26 mouse cellular contexts compared by ENCODE assay signal in genomic region chr2:41005966-41006365, GRCm38 (mm10).
"Had no signal": no experiment of that assay in that cellular context is flagged by ENCODE, and none has a peak within 500 bp of the region (broad histone marks: within the 10 kb centered on the region; RNA-seq: fewer than 3 reads in every experiment).

No protein-coding gene starts in this region.

- DNase-seq: gastrocnemius, postnatal 14 days; gastrocnemius, postnatal 36 days; heart, adult 11 months; heart, adult 2 months; heart, postnatal 10 days; heart, postnatal 4 days; kidney, adult 11 months; kidney, adult 2 months; kidney, adult 9 months; kidney, postnatal 14 days; kidney, postnatal 36 days; layer of hippocampus, postnatal 36 days; left cerebral cortex, postnatal 4 days had no signal

- H3K27me3 ChIP-seq: heart, embryonic 12.5 days; hindbrain, embryonic 12.5 days; kidney, embryonic 15.5 days; limb, embryonic 13.5 days; limb, embryonic 15.5 days; liver, embryonic 12.5 days had no signal

- H3K4me1 ChIP-seq: heart, embryonic 10.5 days; heart, embryonic 12.5 days; hindbrain, embryonic 10.5 days; hindbrain, embryonic 12.5 days; kidney, embryonic 15.5 days; limb, embryonic 13.5 days; limb, embryonic 15.5 days; liver, embryonic 12.5 days had no signal

- H3K9me3 ChIP-seq: heart, embryonic 10.5 days; heart, embryonic 12.5 days; hindbrain, embryonic 10.5 days; hindbrain, embryonic 12.5 days; kidney, embryonic 15.5 days; limb, embryonic 13.5 days; limb, embryonic 15.5 days; liver, embryonic 12.5 days had no signal

- H3K9ac ChIP-seq: heart, embryonic 12.5 days; hindbrain, embryonic 12.5 days; hindbrain, embryonic 14.5 days; kidney, embryonic 15.5 days; limb, embryonic 13.5 days; limb, embryonic 15.5 days; liver, embryonic 12.5 days; liver, embryonic 14.5 days had no signal

- H3K27ac ChIP-seq: heart, adult 2 months; heart, embryonic 10.5 days; hindbrain, embryonic 10.5 days; hindbrain, embryonic 12.5 days; hindbrain, embryonic 14.5 days; kidney, embryonic 15.5 days; kidney, postnatal 0 days; limb, embryonic 13.5 days; limb, embryonic 15.5 days; liver, embryonic 12.5 days; liver, embryonic 14.5 days had no signal

- H3K4me2 ChIP-seq: heart, embryonic 12.5 days; hindbrain, embryonic 12.5 days; hindbrain, embryonic 14.5 days; kidney, embryonic 15.5 days; limb, embryonic 13.5 days; limb, embryonic 15.5 days; liver, embryonic 12.5 days had no signal

- H3K4me3 ChIP-seq: heart, adult 2 months; heart, embryonic 10.5 days; heart, embryonic 12.5 days; hindbrain, embryonic 10.5 days; hindbrain, embryonic 12.5 days; kidney, embryonic 15.5 days; limb, embryonic 13.5 days; limb, embryonic 15.5 days; liver, embryonic 12.5 days had no signal

- H3K36me3 ChIP-seq: heart, embryonic 10.5 days; heart, embryonic 12.5 days; hindbrain, embryonic 10.5 days; hindbrain, embryonic 12.5 days; kidney, embryonic 15.5 days; limb, embryonic 13.5 days; limb, embryonic 15.5 days; liver, embryonic 12.5 days had no signal

- ATAC-seq: hindbrain, embryonic 16.5 days; intestine, embryonic 16.5 days; liver, embryonic 12.5 days had no signal
